Mouse (Mus musculus): ENCODE data around the gene Cntn4.

- TF ChIP-seq GATA1 (IDR thresholded peaks at IDR 0.05; ENCODE audit: low read length) (no peak), TAL1 (IDR thresholded peaks at IDR 0.05; ENCODE audit: low read length) (no peak)
Measured at GRCm38 (mm10) chr6:106471840-106472608, 794.6 kb downstream of the Cntn4 start.
